Mouse (Mus musculus) lung, embryonic 16.5 days (tissue): Measurements from ENCODE around the gene Stk39. TPM values are rescaled to one million over a fixed set of nuclear protein-coding genes. Genes with fewer than 3 reads are reported as not detected.
A peak's percentile ranks its signal among the peaks of the same experiment; 100 is the strongest.

Experiments
- ATAC-seq: fragments of 200-750 bp; cut with Nextera tagmentation; 2 replicates; pipeline ENCODE4 v1.8.0; 2017; ENCODE audit warnings: low read depth, mild to moderate bottlenecking, moderate library complexity
- H3K27ac ChIP-seq: fragments of 300-500 bp; sonication (generic); 2 replicates; pipeline ENCODE4 v1.5.1; 2014; ENCODE audit warnings: mild to moderate bottlenecking, control low read depth, low read length
- H3K27me3 ChIP-seq: fragments of 300-500 bp; sonication (generic); 2 replicates; pipeline ENCODE4 v1.6.1; 2014; ENCODE audit warnings: low read depth, low read length, mixed read lengths; ENCODE audit not compliant: control insufficient read depth, insufficient read depth
- H3K36me3 ChIP-seq: fragments of 300-500 bp; sonication (generic); 2 replicates; pipeline ENCODE4 v1.6.1; 2014; ENCODE audit warnings: low read length; ENCODE audit not compliant: control insufficient read depth, insufficient read depth
- H3K4me1 ChIP-seq: fragments of 300-500 bp; sonication (generic); replicated peaks from 2 replicates; pipeline ENCODE4 v1.6.1; 2014; ENCODE audit warnings: low read length, mixed read lengths; ENCODE audit not compliant: control insufficient read depth, insufficient read depth
- H3K4me2 ChIP-seq: fragments of 300-500 bp; sonication (generic); 2 replicates; pipeline ENCODE4 v1.6.1; 2014; ENCODE audit warnings: low read depth, low read length, control low read depth
- H3K4me3 ChIP-seq: fragments of 300-500 bp; sonication (generic); 2 replicates; pipeline ENCODE4 v1.5.1; 2014; ENCODE audit warnings: mild to moderate bottlenecking, low read length, control low read depth
- H3K9ac ChIP-seq: fragments of 300-500 bp; sonication (generic); 2 replicates; pipeline ENCODE4 v1.6.1; 2014; ENCODE audit warnings: low read length, control low read depth
- H3K9me3 ChIP-seq: fragments of 300-500 bp; sonication (generic); 2 replicates; pipeline ENCODE4 v1.6.1; 2016; ENCODE audit warnings: low read length; ENCODE audit not compliant: control insufficient read depth
- WGBS: fragments of 180-500 bp; shearing (Covaris S2); extraction: QIAGEN DNeasy Blood & Tissue Kit; methylation state at CpG from one replicate; pipeline ENCODE4 v1.1.7; 2014; 5-methylcytosine and 5-hydroxymethylcytosine counted together
- polyA plus RNA-seq: library from polyadenylated mRNA; unstranded; fragments of >200 nt; fragmentation: Nextera tagmentation; extraction: Ambion mirVana; gene quantifications from 2 replicates; pipeline ENCODE4 v1.2.1, GENCODE M21; 2015

The Stk39 gene
- polyA plus RNA-seq, 1 experiment from 2014 or later = 13.0 TPM

DNA sequence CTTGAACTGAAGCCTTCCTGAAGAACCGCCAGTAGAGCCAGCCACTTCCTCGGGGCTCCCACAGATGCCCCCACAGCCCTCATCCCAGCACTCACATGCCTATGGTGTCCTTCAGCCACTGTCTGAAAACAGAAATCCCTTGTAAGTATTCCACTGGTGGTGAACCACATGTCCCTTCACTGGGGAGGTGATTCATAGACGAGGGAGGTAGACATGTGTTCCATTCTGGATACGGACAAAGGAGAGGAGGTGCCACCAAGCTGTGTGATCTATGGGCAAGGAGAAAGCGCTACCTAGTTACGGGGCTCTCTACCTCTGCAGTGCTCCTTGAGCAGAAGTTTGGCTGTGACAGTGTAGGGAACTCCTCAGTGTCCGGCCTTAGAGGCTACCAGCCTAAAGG lies 52.9 kb downstream of the Stk39 start:
- H3K27me3 ChIP-seq = no peaks in the 10 kb centered on the region
- peaks cover 6% of the 10 kb centered on the region for H3K4me1 ChIP-seq
- ATAC-seq = no peak
- H3K27ac ChIP-seq = no peak overlapping the region
- no peaks in the 10 kb centered on the region for H3K36me3 ChIP-seq
- WGBS = 84% methylated on average over 7 of the region's 7 CpGs
- no peak overlapping the region for H3K4me3 ChIP-seq
- no peak overlapping the region for H3K9ac ChIP-seq
- no peak overlapping the region for H3K4me2 ChIP-seq
- H3K9me3 ChIP-seq = no peaks in the 10 kb centered on the region

DNA sequence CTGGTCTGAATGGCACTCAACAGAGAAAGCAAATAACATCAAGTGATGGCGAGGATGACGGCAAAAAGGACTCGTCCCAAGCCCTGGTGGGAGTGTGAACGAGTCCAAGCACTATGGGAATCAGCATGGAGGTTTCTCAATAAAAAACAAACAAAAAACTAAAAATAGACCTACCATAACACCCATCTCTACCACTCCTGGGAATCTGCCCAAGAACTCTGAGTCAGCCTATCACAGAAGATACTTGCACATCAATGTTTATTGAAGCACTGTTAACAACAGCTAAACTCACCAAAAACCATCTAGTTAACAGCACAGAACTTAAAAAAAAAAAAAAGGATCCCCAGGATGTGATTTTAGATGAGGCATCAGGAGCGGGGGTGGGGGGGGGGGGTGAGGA lies 55.0 kb downstream of the Stk39 start:
- Histone ChIP-seq H3K4me2 (no peak overlapping the region), H3K27ac (no peak overlapping the region), H3K9ac (no peak overlapping the region), H3K27me3 (no peaks in the 10 kb centered on the region), H3K4me3 (no peak overlapping the region), H3K9me3 (no peaks in the 10 kb centered on the region), H3K36me3 (no peaks in the 10 kb centered on the region), H3K4me1 (peaks cover 6% of the 10 kb centered on the region)
- no peak for ATAC-seq
- 72% methylated on average over 5 of the region's 5 CpGs for WGBS

DNA sequence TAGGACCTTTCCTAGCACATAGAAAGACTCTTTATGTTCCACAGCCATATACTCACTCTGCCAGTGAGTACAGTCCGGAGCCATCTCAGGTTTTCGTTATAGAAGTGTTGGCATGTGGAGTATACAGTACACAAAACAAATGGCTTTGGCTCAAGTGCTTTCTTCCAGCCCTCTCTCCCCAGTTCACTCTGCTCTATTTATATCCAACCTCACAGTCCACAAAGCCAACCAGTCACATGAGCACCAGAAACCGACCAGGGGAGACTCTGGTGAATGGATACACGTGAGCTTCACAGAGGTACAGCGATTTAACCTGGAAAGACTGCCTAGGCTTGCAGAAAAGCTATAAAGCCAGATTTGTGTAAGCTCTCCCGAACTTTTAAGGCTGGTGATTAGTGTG lies 56.4 kb downstream of the Stk39 start:
- Histone ChIP-seq H3K27me3 (no peaks in the 10 kb centered on the region), H3K4me2 (no peak overlapping the region), H3K4me3 (no peak overlapping the region), H3K27ac (no peak overlapping the region), H3K36me3 (no peaks in the 10 kb centered on the region), H3K4me1 (peaks cover 4% of the 10 kb centered on the region), H3K9me3 (no peaks in the 10 kb centered on the region), H3K9ac (no peak overlapping the region)
- peak; percentile 56; the same call in 1 of the 2 replicates for ATAC-seq
- 48% methylated on average over 6 of the region's 6 CpGs for WGBS

DNA sequence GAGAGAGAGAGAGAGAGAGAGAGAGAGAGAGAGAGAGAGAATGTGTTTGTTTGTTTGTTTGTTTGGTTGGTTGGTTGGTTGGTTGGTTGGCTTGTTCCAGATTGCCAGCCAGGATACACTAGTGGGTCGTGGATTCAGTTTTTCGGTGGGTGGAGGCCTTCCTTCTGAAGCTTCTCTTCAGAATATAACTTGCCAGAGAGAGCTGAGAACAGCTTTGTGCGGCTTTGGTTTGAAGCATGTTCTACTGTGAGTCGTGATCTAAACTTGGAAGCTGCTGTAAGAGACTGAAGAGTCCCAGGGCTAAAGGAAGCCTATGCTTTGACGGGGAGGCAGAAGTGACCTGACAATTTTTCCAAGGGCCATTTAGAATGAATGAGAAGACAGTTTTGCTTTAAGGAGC lies 59.9 kb downstream of the Stk39 start:
- Histone ChIP-seq H3K9ac (no peak overlapping the region), H3K4me3 (no peak overlapping the region), H3K27me3 (no peaks in the 10 kb centered on the region), H3K4me1 (peaks cover 20% of the 10 kb centered on the region), H3K9me3 (no peaks in the 10 kb centered on the region), H3K4me2 (no peak overlapping the region), H3K27ac (no peak overlapping the region), H3K36me3 (no peaks in the 10 kb centered on the region)
- no peak for ATAC-seq
- WGBS = 78% methylated on average over 5 of the region's 5 CpGs

DNA sequence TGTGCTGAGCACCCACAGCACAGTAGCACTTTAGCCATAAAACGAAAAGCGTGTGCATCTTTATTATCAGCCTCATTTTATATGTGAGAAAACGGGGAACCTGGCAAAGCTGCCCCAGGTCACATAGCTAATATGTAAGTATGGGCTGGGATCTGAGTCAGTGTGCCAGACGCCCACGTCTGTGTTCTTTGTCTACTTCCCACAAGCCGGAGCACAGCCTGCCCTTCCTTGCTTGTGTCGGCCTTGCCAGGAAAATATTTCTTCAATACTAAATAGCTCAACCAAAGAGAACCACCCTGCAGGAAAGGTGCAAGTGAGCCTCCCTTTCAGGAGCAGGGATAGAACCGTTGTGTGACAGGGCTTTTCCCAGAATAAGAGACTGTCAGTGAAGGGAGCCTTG lies 60.9 kb downstream of the Stk39 start:
- H3K27me3 ChIP-seq = no peaks in the 10 kb centered on the region
- H3K4me3 ChIP-seq = no peak overlapping the region
- 86% methylated on average over 8 of the region's 8 CpGs for WGBS
- no peaks in the 10 kb centered on the region for H3K36me3 ChIP-seq
- no peak overlapping the region for H3K9ac ChIP-seq
- ATAC-seq = no peak
- peaks cover 25% of the 10 kb centered on the region for H3K4me1 ChIP-seq
- H3K4me2 ChIP-seq = no peak overlapping the region
- no peak overlapping the region for H3K27ac ChIP-seq
- no peaks in the 10 kb centered on the region for H3K9me3 ChIP-seq

DNA sequence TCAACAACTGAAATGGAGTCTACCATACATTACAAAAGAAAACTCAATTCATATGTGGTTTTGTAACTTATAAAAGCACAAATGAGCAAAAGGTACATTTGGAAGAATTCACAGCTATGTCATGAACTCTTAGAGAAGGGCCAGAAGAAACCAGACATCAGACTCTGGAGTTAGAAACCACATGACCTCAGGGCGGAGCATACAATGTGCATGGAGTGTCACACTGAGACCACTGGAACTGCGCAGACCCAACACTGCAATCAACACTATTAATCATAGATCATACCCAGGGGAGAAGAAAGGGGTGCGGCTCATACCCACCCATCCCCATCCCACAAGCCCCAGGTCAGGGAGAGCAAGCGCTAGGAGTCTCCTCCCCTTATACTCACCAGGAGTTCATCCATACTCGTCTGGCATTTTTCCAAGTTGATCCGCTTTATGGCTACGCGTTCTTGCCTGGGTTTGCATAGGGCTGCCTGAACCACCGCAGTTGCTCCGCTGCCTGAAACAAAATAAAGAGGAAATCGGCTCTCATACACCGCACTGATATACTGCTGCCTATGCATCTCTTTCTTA lies 62.3 kb downstream of the Stk39 start:
- H3K27me3 ChIP-seq = no peaks in the 10 kb centered on the region
- H3K36me3 ChIP-seq = no peaks in the 10 kb centered on the region
- no peaks in the 10 kb centered on the region for H3K9me3 ChIP-seq
- ATAC-seq = peak; percentile 37; the same call in 1 of the 2 replicates
- H3K9ac ChIP-seq = no peak overlapping the region
- H3K4me1 ChIP-seq = peaks cover 32% of the 10 kb centered on the region
- H3K4me3 ChIP-seq = no peak overlapping the region
- H3K4me2 ChIP-seq = no peak overlapping the region
- no peak overlapping the region for H3K27ac ChIP-seq
- WGBS = 48% methylated on average over 12 of the region's 12 CpGs

DNA sequence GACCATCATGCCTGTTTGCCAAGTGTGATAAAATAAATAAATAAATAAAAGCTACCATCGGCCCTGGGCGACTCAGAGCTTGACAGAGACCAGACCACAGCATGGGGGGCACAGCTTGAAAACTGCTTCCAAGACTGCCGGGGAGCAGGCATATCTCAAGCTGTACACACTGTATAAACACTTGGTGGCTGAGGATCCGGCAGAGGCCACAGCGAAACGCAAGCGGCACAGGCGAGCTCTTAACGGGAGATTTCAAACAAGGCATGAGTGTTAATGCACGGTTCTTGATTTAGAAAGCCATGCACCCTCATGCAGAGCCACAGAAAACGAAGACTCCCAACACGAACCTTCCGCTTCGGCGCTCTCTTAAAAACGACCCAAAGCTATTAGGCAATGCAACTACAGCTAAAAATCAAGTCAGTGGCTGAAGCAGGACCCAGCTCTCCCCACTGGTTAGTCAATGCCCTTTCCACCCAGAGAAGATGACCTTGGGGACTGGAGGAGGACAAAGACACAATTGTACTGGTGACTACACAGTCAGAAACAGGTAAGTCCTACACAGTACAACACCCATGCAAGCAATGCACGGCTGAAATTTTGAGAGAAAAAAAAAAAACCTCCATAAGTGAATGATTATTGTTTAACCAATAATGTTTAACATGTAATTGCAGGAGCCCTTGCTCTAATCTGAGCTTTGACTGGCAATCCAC lies 63.6 kb downstream of the Stk39 start:
- ATAC-seq = peak; percentile 70
- H3K9ac ChIP-seq = no peak overlapping the region
- peaks cover 37% of the 10 kb centered on the region for H3K4me1 ChIP-seq
- H3K36me3 ChIP-seq = no peaks in the 10 kb centered on the region
- 24% methylated on average over 17 of the region's 17 CpGs for WGBS
- peak overlapping the region; percentile 11; the same call in 1 of the 2 replicates for H3K4me3 ChIP-seq
- no peaks in the 10 kb centered on the region for H3K9me3 ChIP-seq
- H3K27ac ChIP-seq = peak overlapping the region; percentile 59; the same call in 1 of the 2 replicates
- H3K27me3 ChIP-seq = no peaks in the 10 kb centered on the region
- H3K4me2 ChIP-seq = peak overlapping the region; percentile 42

DNA sequence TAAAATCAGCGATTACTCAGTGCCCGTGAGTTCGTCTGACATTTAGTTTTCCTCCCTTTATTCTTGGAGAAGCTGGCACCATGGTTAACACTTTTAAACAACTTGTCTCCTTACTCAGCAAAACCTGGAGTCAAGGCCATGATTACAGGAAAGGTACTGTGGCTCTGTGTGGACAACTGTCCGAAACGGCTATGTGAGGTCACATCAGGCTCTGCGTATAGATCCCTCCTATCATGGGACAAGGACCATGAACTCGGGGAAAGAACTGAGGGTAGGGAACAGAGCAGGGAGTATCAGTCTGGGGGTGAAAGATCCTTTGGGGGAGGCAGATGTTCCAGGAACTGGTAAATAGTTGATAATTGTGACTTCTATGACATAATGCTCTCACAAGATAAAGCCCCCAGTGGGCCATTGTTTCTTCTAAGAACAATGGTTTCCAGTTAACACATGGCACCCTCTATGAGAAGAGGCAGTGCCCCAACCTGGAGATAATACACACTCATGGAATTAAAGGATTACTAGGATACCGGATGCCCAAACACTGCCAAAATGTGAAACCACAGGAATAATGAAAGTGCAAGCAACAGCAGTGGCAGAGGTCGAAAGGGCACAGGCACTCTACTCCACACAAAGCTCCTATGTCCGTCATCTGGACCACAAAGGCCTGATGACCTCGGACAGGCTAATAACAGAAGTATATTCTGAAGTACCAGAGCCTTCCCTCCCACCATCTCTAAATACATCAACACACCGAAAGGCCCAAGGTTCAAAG lies 64.7 kb downstream of the Stk39 start:
- WGBS = 62% methylated on average over 12 of the region's 12 CpGs
- H3K27ac ChIP-seq = no peak overlapping the region
- no peak for ATAC-seq
- no peak overlapping the region for H3K4me2 ChIP-seq
- no peaks in the 10 kb centered on the region for H3K9me3 ChIP-seq
- H3K9ac ChIP-seq = no peak overlapping the region
- no peaks in the 10 kb centered on the region for H3K27me3 ChIP-seq
- no peaks in the 10 kb centered on the region for H3K36me3 ChIP-seq
- no peak overlapping the region for H3K4me3 ChIP-seq
- peaks cover 37% of the 10 kb centered on the region for H3K4me1 ChIP-seq

DNA sequence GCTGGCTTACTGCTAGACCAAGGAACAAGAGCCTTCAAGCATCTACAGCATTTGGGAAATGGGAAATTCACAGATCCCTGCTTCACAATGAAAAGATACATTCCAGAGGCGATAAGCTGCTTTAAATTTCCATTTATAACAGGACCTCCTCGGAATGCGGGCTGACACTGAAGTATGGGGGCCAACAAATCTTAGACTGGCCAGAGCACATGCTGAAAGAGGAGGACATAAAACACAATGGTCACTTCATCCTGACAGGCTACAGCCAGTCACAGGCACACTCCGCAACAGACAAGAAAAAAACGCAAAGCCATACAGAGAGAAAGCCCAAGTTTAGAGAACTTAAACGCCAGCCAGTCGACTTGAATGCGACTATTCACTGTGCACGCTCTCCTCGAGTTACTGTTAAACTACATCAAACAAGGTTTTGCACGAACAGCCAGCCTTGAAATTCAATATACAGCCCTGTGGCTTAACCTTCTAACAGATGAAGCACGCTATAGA lies 65.4 kb downstream of the Stk39 start:
- peak overlapping the region; percentile 24; the same call in 1 of the 2 replicates for H3K9ac ChIP-seq
- H3K4me1 ChIP-seq = peaks cover 37% of the 10 kb centered on the region
- no peaks in the 10 kb centered on the region for H3K27me3 ChIP-seq
- ATAC-seq = no peak
- H3K36me3 ChIP-seq = no peaks in the 10 kb centered on the region
- no peak overlapping the region for H3K4me3 ChIP-seq
- 33% methylated on average over 12 of the region's 12 CpGs for WGBS
- peak overlapping the region; percentile 57 for H3K27ac ChIP-seq
- H3K4me2 ChIP-seq = peak overlapping the region; percentile 17
- no peaks in the 10 kb centered on the region for H3K9me3 ChIP-seq
